Mouse (Mus musculus) E14TG2a.4 (cell line): ENCODE measurements around the gene Ntng2.

Experiments used
- CTCF ChIP-seq: conservative IDR thresholded peaks from 2 replicates; pipeline ENCODE4 v1.5.1; 2014; ENCODE audit warnings: low read length
- POU5F1 ChIP-seq: IDR thresholded peaks from 2 replicates; pipeline ENCODE4 v1.6.1; 2014; ENCODE audit warnings: low read length, borderline replicate concordance

GRCm38 (mm10) chr2:29168067-29168466 lies 84.7 kb downstream of the Ntng2 start:
- TF ChIP-seq CTCF (no peak), POU5F1 (no peak)
